Mouse (Mus musculus) left cerebral cortex, postnatal 4 days (tissue): ENCODE data around the gene Arl5c. TPM values are rescaled to one million over a fixed set of nuclear protein-coding genes. Genes with fewer than 3 reads are reported as not detected.

Experiments
- DNase-seq: peaks from one replicate; pipeline ENCODE4 v3.0.0-alpha.2; 2022
- intact Hi-C: fragments of 180-260 bp; cut with DNase I; formaldehyde crosslinking; loops from one replicate; pipeline ENCODE4 v1.15.1; 2025
- total RNA-seq, 2 experiments: library from RNA; stranded (reverse); gene quantifications; 2 replicates each; pipeline ENCODE4 v1.2.3; 2021

Gene Arl5c
- total RNA-seq: 1 to 10 TPM; 2.2 to 2.5 TPM

DNA sequence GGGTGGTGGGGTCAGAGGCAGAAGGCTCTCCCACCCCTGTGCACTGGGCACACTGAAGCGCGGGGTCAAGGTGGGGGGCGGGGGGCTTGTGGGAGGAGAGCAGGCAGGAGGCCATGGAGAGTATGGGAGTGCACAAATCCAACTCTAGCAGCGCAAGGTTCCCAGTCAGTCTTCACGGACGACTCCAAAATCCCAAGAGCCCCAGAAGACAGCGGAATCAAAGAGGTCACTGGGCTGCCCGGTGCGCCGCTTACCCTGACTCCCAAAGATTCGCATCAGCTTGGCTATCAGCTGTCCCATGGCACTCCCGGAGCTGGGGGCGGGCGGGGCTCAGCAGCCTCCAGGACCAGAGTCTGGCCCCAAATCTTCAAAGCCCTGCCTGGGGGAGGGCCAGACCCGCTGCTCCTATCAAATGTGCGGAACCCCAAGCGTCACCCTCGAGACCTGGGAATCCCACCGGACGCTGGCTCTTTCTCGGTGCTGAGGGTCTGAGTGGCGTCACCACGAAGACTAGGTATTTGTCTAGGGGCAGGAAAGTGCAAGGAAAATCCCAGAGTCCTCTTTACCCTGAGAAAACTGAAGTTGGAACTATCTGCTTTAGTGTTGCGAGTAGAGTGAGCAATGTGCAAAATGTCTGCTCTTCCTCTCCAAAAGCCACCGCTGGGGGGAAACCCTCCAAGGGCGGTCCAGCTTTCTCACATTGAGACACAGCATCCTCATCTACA, at the start of gene Arl5c:
Gene Arl5c (minus strand): TSS at position 618 of the 725 bp plus-strand sequence.
- intact Hi-C loops: no loop called here
- DNase-seq: no peak

- intact Hi-C loops: no loop called here
- DNase-seq: no peak
Measured at GRCm38 (mm10) chr11:98045596-98045995, 49.6 kb upstream of the Arl5c start.

DNA sequence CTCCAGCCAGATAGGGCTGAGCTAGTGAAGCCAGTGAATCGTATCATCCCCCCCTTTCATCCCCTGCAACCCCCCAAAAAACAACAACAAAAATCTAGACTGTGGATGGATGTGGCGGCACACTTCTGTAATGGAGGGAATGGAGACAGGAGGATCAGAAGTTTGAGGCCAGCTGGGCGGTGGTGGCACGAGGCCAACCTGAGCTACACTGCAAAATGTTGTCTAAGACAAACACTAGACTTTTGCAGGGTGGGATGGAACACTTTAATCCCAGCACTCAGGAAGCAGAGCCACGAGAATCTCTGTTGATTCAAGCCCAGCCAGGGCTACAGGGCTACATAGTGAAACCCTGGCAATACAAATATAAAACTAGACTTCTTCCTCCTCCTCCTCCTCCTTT, 48.1 kb upstream of the Arl5c start:
- no peak for DNase-seq
- intact Hi-C loops: no loop called here

- intact Hi-C loops: no loop called here
- DNase-seq: no peak
Measured at GRCm38 (mm10) chr11:98042741-98043140, 46.8 kb upstream of the Arl5c start.

- intact Hi-C loops: no loop called here
- DNase-seq: no peak
Measured at GRCm38 (mm10) chr11:98040975-98041374, 45.0 kb upstream of the Arl5c start.

- intact Hi-C loops: no loop called here
- DNase-seq: peak; percentile 73
Measured at GRCm38 (mm10) chr11:98037871-98038270, 41.9 kb upstream of the Arl5c start.

GRCm38 (mm10) chr11:98035977-98036377, 40.0 kb upstream of the Arl5c start:
- DNase-seq: peak; percentile 68
- intact Hi-C loops: no loop called here

GRCm38 (mm10) chr11:98034840-98035239, 38.9 kb upstream of the Arl5c start:
- peak; percentile 87 for DNase-seq
- intact Hi-C loops: no loop called here

GRCm38 (mm10) chr11:98034061-98034460, 38.1 kb upstream of the Arl5c start:
- intact Hi-C loops: no loop called here
- no peak for DNase-seq

- DNase-seq: peak; percentile 82
- intact Hi-C loops: loop anchor here (2.0 kb wide), 1 partner anchor 43 kb away; no protein-coding TSS in a partner anchor
Measured at GRCm38 (mm10) chr11:98031443-98031770, 35.4 kb upstream of the Arl5c start.

GRCm38 (mm10) chr11:98030701-98031442, 34.9 kb upstream of the Arl5c start:
- no peak for DNase-seq
- intact Hi-C loops: loop anchor here (2.0 kb wide), 1 partner anchor 44 kb away; no protein-coding TSS in a partner anchor

GRCm38 (mm10) chr11:98027785-98028184, 31.8 kb upstream of the Arl5c start:
- DNase-seq: no peak
- intact Hi-C loops: no loop called here

DNA sequence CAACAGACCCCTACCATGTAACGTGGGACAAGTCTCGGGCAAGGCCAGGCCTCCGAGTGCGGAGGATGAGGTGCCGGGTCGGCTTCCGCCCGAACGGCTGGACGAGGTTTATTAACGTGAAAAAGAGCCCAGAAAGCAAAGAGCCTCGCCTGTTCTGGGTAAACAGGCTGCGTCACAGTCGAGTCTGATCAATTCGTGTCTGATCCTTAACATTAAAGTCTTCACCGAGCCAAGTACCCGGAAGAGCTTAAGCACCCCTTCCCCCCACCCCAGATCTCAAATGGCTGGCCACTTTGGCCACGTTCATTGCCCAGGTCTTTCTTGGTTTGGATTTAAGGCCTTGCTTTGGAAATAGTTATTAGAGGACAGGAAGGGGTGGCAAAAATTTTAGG, 31.3 kb upstream of the Arl5c start:
- intact Hi-C loops: no loop called here
- no peak for DNase-seq

DNA sequence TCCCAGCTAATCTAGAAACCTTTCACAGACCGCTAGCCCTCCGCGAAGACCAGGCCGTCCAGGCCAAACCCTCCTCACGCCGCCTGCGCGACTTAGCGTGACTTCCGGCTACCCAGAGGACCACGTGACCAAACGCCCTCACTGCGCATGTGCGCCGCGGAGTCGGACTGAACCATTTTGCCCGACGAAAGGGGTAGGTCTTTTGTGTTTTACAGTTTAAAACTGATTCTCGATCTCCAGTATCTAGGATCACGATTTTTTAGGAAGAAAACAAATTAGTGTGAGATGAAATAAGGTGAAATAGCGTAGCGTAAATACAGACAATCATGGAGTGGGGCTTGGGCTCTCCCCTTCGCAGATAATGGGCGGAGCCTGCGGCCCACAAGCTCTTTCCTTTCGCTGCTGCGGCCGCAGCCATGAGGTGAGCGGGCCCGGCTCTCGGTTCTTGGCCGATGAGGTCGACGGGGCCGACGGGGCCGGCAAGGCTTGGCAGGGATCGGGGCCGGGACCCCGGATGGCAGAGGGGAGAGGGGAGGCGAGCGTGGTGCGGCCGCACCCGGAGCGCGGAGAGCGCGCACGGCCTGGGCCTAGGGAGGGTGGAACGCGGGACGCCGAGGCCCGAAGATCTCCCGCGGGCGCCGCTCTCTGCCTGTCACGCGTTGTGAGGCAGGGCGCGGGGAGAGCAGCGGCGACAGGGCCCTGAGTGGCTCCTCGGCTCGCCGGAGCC, 30.8 kb upstream of the Arl5c start, which contains the start of gene Rpl19:
Gene Rpl19 (plus strand): TSS at position 141 of the 727 bp plus-strand sequence.
- DNase-seq: peak; percentile 95
- intact Hi-C loops: no loop called here

- no peak for DNase-seq
- intact Hi-C loops: no loop called here
Measured at GRCm38 (mm10) chr11:98026248-98026569, 30.2 kb upstream of the Arl5c start.

DNA sequence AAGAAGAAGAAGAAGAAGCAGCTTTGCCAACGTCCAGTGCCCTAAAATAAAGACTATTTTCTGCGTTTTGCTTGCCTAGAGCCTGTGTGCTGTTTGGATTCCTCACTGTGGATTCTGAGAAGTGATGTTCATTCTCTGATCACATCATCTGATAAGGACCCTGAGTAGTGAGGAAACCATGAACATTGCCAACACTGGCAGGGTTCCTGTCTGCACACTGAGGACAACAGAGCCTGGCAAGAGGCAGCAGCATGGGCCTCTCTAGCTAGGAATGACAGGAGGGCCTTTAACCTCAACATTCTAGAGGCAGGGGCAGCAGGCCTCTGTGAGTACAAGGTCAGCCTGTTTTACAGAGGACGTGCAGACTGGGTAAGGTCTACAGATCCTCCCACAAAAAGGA, 28.5 kb upstream of the Arl5c start:
- intact Hi-C loops: no loop called here
- no peak for DNase-seq

GRCm38 (mm10) chr11:98022555-98023371, 26.8 kb upstream of the Arl5c start, which contains the start of gene Cacnb1:
Gene Cacnb1, minus strand, starts transcription at chr11:98023034.
- intact Hi-C loops: no loop called here
- DNase-seq: peak; percentile 86

DNA sequence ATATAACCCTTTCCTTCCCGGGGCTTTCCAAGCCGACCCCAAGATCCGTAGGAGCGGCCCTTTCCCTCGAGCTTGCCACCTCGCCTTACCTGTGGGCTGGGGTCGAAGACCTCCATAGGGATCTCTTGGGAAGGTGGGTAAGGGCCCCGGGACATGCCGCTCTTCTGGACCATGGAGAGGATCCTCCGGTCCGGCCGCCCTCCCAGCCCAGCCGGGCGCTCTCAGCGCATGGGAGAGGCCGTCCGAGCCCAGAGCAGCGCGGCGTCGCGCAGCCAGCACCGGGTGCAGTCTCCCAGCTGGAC, 26.2 kb upstream of the Arl5c start:
- intact Hi-C loops: no loop called here
- DNase-seq: no peak

- intact Hi-C loops: no loop called here
- DNase-seq: peak; percentile 61
Measured at GRCm38 (mm10) chr11:98021565-98022252, 25.7 kb upstream of the Arl5c start.

- DNase-seq: no peak
- intact Hi-C loops: no loop called here
Measured at GRCm38 (mm10) chr11:98021118-98021517, 25.1 kb upstream of the Arl5c start.
